Mouse (Mus musculus): ENCODE data around the gene Prrxl1. TPM values are rescaled to one million over a fixed set of nuclear protein-coding genes. Genes with fewer than 3 reads are reported as not detected.

Prrxl1 gene
- polyA plus RNA-seq, 1 experiment, result not detected

- Histone ChIP-seq H3K27me3 (ENCODE audit: control insufficient read depth) (no peaks in the 10 kb centered on the region), H3K36me3 (ENCODE audit: control insufficient read depth) (no peaks in the 10 kb centered on the region), H3K4me3 (replicated peaks) (no peak overlapping the region), H3K4me1 (ENCODE audit: control insufficient read depth) (no peaks in the 10 kb centered on the region), H3K9me3 (ENCODE audit: control insufficient read depth, low read length) (no peaks in the 10 kb centered on the region)
- TF ChIP-seq TAL1 (IDR thresholded peaks at IDR 0.05; ENCODE audit: low read length), result no peak
- TF ChIP-seq GATA1 (IDR thresholded peaks at IDR 0.05; ENCODE audit: low read length), result no peak
These were observed 96.7 kb downstream of the Prrxl1 start for GRCm38 (mm10) chr14:32695906-32696305.

- Histone ChIP-seq H3K4me3 (replicated peaks) (no peak overlapping the region), H3K27me3 (ENCODE audit: control insufficient read depth) (no peaks in the 10 kb centered on the region), H3K4me1 (ENCODE audit: control insufficient read depth) (no peaks in the 10 kb centered on the region), H3K9me3 (ENCODE audit: control insufficient read depth, low read length) (no peaks in the 10 kb centered on the region), H3K36me3 (ENCODE audit: control insufficient read depth) (no peaks in the 10 kb centered on the region)
- TF ChIP-seq GATA1 (IDR thresholded peaks at IDR 0.05; ENCODE audit: low read length), result no peak
- no peak for TF ChIP-seq TAL1 (IDR thresholded peaks at IDR 0.05; ENCODE audit: low read length)
These were observed 97.1 kb downstream of the Prrxl1 start for GRCm38 (mm10) chr14:32696344-32696743.

- TF ChIP-seq TAL1 (IDR thresholded peaks at IDR 0.05; ENCODE audit: low read length) (no peak), GATA1 (IDR thresholded peaks at IDR 0.05; ENCODE audit: low read length) (no peak)
- H3K36me3 ChIP-seq (ENCODE audit: control insufficient read depth), result no peaks in the 10 kb centered on the region
- H3K4me1 ChIP-seq (ENCODE audit: control insufficient read depth), result no peaks in the 10 kb centered on the region
- H3K4me3 ChIP-seq (replicated peaks), result no peak overlapping the region
- no peaks in the 10 kb centered on the region for H3K27me3 ChIP-seq (ENCODE audit: control insufficient read depth)
- H3K9me3 ChIP-seq (ENCODE audit: control insufficient read depth, low read length), result no peaks in the 10 kb centered on the region
These were observed 98.6 kb downstream of the Prrxl1 start for GRCm38 (mm10) chr14:32697774-32698173.

- Histone ChIP-seq H3K4me3 (replicated peaks) (no peak overlapping the region), H3K27me3 (ENCODE audit: control insufficient read depth) (no peaks in the 10 kb centered on the region), H3K4me1 (ENCODE audit: control insufficient read depth) (no peaks in the 10 kb centered on the region), H3K36me3 (ENCODE audit: control insufficient read depth) (no peaks in the 10 kb centered on the region), H3K9me3 (ENCODE audit: control insufficient read depth, low read length) (no peaks in the 10 kb centered on the region)
- TF ChIP-seq GATA1 (IDR thresholded peaks at IDR 0.05; ENCODE audit: low read length) (no peak), TAL1 (IDR thresholded peaks at IDR 0.05; ENCODE audit: low read length) (no peak)
These were observed 99.3 kb downstream of the Prrxl1 start for GRCm38 (mm10) chr14:32698556-32698955.

Other genes with a start within 250 kb of the Prrxl1 start
- gene 1700024G13Rik, start 211.0 kb upstream of the Prrxl1 start, polyA plus RNA-seq (2012), result not detected in 2 replicates
- gene Slc18a3, start 134.6 kb upstream of the Prrxl1 start, polyA plus RNA-seq (2012), result 0.04 TPM in 1 of 2 replicates, not detected in the other
- gene Chat, start 133.4 kb upstream of the Prrxl1 start, polyA plus RNA-seq (2012), result not detected in 2 replicates
- 0.06 and 0.13 TPM in 2 replicates for gene Ercc6, start 85.9 kb upstream of the Prrxl1 start, polyA plus RNA-seq (2012)
- not detected in 2 replicates for gene 3425401B19Rik, start 85.9 kb downstream of the Prrxl1 start, polyA plus RNA-seq (2012)
- not detected in 2 replicates for gene Tmem273, start 186.6 kb downstream of the Prrxl1 start, polyA plus RNA-seq (2012)
- not detected in 2 replicates for gene Fam170b, start 234.6 kb downstream of the Prrxl1 start, polyA plus RNA-seq (2012)